25 mouse cellular contexts compared by ENCODE assay signal in genomic region chr12:88472832-88473231, GRCm38 (mm10).
"Had no signal": no experiment of that assay in that cellular context is flagged by ENCODE, and none has a peak within 500 bp of the region (broad histone marks: within the 10 kb centered on the region; RNA-seq: fewer than 3 reads in every experiment).

No protein-coding gene starts in this region.

- H3K27me3 ChIP-seq: heart, embryonic 13.5 days; heart, embryonic 15.5 days; hindbrain, embryonic 13.5 days; hindbrain, embryonic 15.5 days; intestine, embryonic 15.5 days; limb, embryonic 12.5 days; liver, embryonic 13.5 days; liver, embryonic 15.5 days had no signal

- ATAC-seq: hindbrain, postnatal 0 days; intestine, embryonic 15.5 days; intestine, postnatal 0 days had no signal

- H3K4me2 ChIP-seq: heart, embryonic 11.5 days; heart, embryonic 13.5 days; heart, embryonic 15.5 days; hindbrain, embryonic 13.5 days; hindbrain, embryonic 15.5 days; intestine, embryonic 15.5 days; limb, embryonic 12.5 days had no signal

- H3K27ac ChIP-seq: heart, embryonic 13.5 days; heart, embryonic 15.5 days; hindbrain, embryonic 13.5 days; hindbrain, embryonic 15.5 days; hindbrain, postnatal 0 days; intestine, embryonic 15.5 days; layer of hippocampus, adult 2 months; left cerebral cortex, adult 2 months; limb, embryonic 10.5 days; limb, embryonic 12.5 days; liver, embryonic 13.5 days; liver, embryonic 15.5 days had no signal

- H3K9ac ChIP-seq: heart, embryonic 13.5 days; heart, embryonic 15.5 days; hindbrain, embryonic 13.5 days; hindbrain, embryonic 15.5 days; intestine, embryonic 15.5 days; limb, embryonic 12.5 days; liver, embryonic 13.5 days; liver, embryonic 15.5 days had no signal

- DNase-seq: gastrocnemius, postnatal 14 days; gastrocnemius, postnatal 36 days; heart, adult 18-20 months; heart, postnatal 14 days; heart, postnatal 36 days; kidney, adult 18-20 months; kidney, adult 8-10 months; kidney, postnatal 10 days; kidney, postnatal 25 days; kidney, postnatal 4 days; liver; liver, embryonic 13.5 days had no signal

- H3K36me3 ChIP-seq: heart, embryonic 13.5 days; heart, embryonic 15.5 days; hindbrain, embryonic 13.5 days; hindbrain, embryonic 15.5 days; intestine, embryonic 15.5 days; limb, embryonic 10.5 days; limb, embryonic 12.5 days; liver, embryonic 13.5 days; liver, embryonic 15.5 days had no signal

- H3K9me3 ChIP-seq: heart, embryonic 13.5 days; heart, embryonic 15.5 days; hindbrain, embryonic 13.5 days; hindbrain, embryonic 15.5 days; intestine, embryonic 15.5 days; limb, embryonic 10.5 days; limb, embryonic 12.5 days; liver, embryonic 13.5 days; liver, embryonic 15.5 days had no signal

- H3K4me1 ChIP-seq: heart, embryonic 13.5 days; heart, embryonic 15.5 days; hindbrain, embryonic 13.5 days; hindbrain, embryonic 15.5 days; intestine, embryonic 15.5 days; limb, embryonic 12.5 days; liver, embryonic 13.5 days; liver, embryonic 15.5 days had no signal

- H3K4me3 ChIP-seq: heart, embryonic 13.5 days; heart, embryonic 15.5 days; hindbrain, embryonic 13.5 days; hindbrain, embryonic 15.5 days; intestine, embryonic 15.5 days; layer of hippocampus, adult 2 months; left cerebral cortex, adult 2 months; limb, embryonic 10.5 days; limb, embryonic 12.5 days; liver, embryonic 13.5 days; liver, embryonic 15.5 days had no signal
